Mouse (Mus musculus): ENCODE results near the gene Zbtb24. TPM values are rescaled to one million over a fixed set of nuclear protein-coding genes. Genes with fewer than 3 reads are reported as not detected.
"Not testable (repeated sequence)": the region's sequence is repeated elsewhere in the genome, so short reads cannot be mapped to it uniquely, and the experiment has no call there.

The Zbtb24 gene
- polyA plus RNA-seq, 1 experiment from 2014 or later, result 4.6 TPM

DNA sequence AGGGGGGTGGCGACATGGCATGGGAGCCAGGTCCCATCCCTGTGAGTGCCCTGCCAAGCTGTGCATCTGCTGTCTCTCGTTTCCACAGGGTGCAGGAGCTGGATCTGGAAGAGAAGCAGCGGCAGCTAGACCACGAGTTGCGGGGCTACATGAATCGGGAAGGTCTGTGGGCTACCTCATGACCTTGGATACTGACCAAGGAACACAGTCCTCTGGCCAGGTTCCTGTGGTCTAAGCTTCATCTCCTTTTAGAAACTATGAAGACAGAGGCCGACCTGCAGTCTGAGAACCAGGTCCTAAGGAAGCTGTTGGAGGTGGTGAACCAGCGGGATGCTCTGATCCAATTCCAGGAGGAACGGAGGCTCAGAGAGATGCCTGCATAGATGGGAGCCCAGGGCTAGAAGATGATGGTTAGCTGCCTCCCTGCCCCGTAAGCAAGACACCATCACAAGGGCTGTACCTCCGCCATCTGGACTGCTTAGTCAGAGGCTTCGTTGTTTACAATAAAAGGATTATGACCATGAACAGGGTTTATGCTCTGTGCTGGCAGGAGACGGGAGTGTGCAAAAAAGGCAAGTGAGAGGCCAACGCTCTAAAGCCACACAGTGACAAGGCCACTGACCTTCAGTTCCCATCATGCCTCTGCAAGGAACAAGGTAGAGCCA is 36.5 kb downstream of the Zbtb24 start:
- peaks cover 8% of the 10 kb centered on the region for H3K4me1 ChIP-seq (ENCODE audit: control insufficient read depth, low read depth, low read length)
- no peak overlapping the region for H3K4me3 ChIP-seq (ENCODE audit: low read depth, low read length)
- no peaks in the 10 kb centered on the region for H3K9me3 ChIP-seq (replicated peaks; ENCODE audit: control insufficient read depth, low read length)
- no peak overlapping the region for H3K4me2 ChIP-seq (ENCODE audit: low read depth, low read length)
- no peak overlapping the region for H3K27ac ChIP-seq (ENCODE audit: low read length)
- ATAC-seq (ENCODE audit: low read depth), result no peak
- 78% methylated on average over 14 of the region's 14 CpGs for WGBS (ENCODE audit: insufficient replicate concordance)
- no peak overlapping the region for H3K9ac ChIP-seq (ENCODE audit: low read depth, low read length)
- peaks cover 3% of the 10 kb centered on the region for H3K36me3 ChIP-seq (ENCODE audit: control insufficient read depth, insufficient read depth)
- peaks cover 7% of the 10 kb centered on the region for H3K27me3 ChIP-seq (ENCODE audit: control insufficient read depth, insufficient read depth, low read depth, low read length)

DNA sequence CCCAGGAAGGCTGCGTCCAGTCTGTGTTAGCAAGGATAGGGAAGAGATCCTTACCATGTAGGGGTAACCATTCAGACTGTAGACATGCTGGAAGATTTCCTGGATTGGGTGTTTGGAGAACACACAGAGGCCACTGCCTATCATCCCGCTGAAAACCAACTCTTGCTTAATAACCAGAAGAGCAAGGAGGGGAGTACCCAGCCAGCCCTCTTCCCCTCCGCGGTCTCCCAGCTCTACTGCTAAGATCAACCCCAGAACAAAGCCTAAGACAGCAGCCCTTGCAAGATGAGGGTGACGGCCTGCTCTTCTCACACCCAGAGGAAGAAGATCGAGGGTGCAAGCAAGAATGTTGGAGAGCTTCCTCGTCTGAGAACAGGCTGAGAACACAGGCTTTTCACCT is 38.7 kb downstream of the Zbtb24 start:
- WGBS (ENCODE audit: insufficient replicate concordance), result 26% methylated on average over 7 of the region's 7 CpGs
- Histone ChIP-seq H3K4me1 (ENCODE audit: control insufficient read depth, low read depth, low read length) (peaks cover 8% of the 10 kb centered on the region), H3K9me3 (replicated peaks; ENCODE audit: control insufficient read depth, low read length) (no peaks in the 10 kb centered on the region), H3K4me2 (ENCODE audit: low read depth, low read length) (peak overlapping the region; percentile 99), H3K27ac (ENCODE audit: low read length) (no peak overlapping the region), H3K36me3 (ENCODE audit: control insufficient read depth, insufficient read depth) (peaks cover 3% of the 10 kb centered on the region), H3K9ac (ENCODE audit: low read depth, low read length) (no peak overlapping the region), H3K27me3 (ENCODE audit: control insufficient read depth, insufficient read depth, low read depth, low read length) (peaks cover 7% of the 10 kb centered on the region), H3K4me3 (ENCODE audit: low read depth, low read length) (peak overlapping the region; percentile 69)
- no peak for ATAC-seq (ENCODE audit: low read depth)

DNA sequence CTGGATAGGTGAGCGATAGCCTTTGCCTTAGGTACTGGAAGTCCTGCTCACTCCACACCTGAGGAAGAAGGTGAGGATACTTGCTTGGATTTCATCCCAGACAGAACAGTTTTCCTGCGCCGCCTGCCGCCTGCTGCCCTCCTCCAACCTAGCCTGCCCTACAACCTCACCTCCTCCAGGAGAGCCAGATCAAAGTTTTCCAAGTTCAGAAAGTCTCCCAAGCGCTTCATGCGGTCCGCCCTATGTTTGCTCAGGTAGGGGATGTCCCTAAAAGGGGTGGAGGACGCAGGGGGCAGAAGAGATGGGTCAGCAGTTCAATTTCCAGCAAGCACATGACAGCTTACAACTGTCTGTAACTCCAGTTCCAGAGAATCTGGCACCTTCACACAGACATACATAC is 39.1 kb downstream of the Zbtb24 start:
- WGBS (ENCODE audit: insufficient replicate concordance), result 50% methylated on average over 8 of the region's 8 CpGs
- peak overlapping the region; percentile 99 for H3K4me2 ChIP-seq (ENCODE audit: low read depth, low read length)
- H3K27ac ChIP-seq (ENCODE audit: low read length), result no peak overlapping the region
- H3K4me3 ChIP-seq (ENCODE audit: low read depth, low read length), result peak overlapping the region; percentile 69
- H3K9ac ChIP-seq (ENCODE audit: low read depth, low read length), result peak overlapping the region; percentile 65; the same call in 1 of the 2 replicates
- H3K4me1 ChIP-seq (ENCODE audit: control insufficient read depth, low read depth, low read length), result peaks cover 8% of the 10 kb centered on the region
- H3K9me3 ChIP-seq (replicated peaks; ENCODE audit: control insufficient read depth, low read length), result no peaks in the 10 kb centered on the region
- peaks cover 3% of the 10 kb centered on the region for H3K36me3 ChIP-seq (ENCODE audit: control insufficient read depth, insufficient read depth)
- H3K27me3 ChIP-seq (ENCODE audit: control insufficient read depth, insufficient read depth, low read depth, low read length), result peaks cover 7% of the 10 kb centered on the region
- peak; percentile 42; the same call in 1 of the 2 replicates for ATAC-seq (ENCODE audit: low read depth)

DNA sequence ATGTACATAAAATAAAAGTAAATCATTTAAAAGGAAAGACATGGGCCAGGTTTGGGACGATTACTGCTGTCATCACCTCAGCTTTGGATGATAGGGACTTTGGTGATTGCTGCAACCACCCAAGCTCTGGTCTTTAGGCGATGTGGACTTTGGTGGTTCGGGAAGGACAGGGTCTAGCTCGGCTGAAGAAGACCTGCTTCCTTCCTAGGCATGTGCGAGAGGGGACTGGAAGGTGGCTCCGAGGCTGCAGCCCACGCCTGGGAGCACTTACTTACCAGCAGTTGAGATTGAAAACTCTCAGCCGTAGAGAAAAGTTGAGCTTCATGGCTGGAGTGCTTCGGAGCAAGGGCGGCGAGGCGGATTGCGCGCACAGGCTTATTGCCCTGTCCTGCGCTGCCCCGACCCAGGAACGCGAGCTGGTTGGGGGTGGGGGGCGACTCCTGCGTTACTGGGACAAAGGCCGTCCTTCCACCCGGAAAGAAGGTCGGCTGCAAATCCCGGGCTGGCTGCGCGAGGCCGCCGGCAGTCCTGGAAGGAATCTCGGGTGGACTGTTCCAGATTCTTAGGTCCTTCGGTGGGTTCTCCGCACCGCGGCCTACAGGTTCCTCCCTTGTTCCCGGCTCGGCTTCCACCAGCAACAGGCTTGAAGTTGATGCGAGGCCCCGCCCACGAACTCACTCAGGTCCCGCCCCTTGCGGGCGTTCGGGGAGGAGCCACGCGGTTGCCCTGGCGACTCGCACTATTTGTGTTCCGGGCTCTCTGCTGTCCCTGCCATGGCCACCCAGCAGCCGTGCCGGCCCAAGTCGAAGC is 39.7 kb downstream of the Zbtb24 start, which contains the start of the genes Smpd2 and Ppil6:
Gene Smpd2, minus strand, starts transcription at position 662 of the 810 bp plus-strand sequence.
Gene Ppil6, plus strand, starts transcription at position 732 of the 810 bp plus-strand sequence.
- H3K4me3 ChIP-seq (ENCODE audit: low read depth, low read length), result peak within 1 kb of the TSS; percentile 69
- ATAC-seq (ENCODE audit: low read depth), result peak; percentile 86
- under 1% methylated on average over 50 of the region's 50 CpGs for WGBS (ENCODE audit: insufficient replicate concordance)
- H3K36me3 ChIP-seq (ENCODE audit: control insufficient read depth, insufficient read depth), result peaks cover 3% of the 10 kb centered on the region
- H3K9ac ChIP-seq (ENCODE audit: low read depth, low read length), result peak within 1 kb of the TSS; percentile 65
- peaks cover 8% of the 10 kb centered on the region for H3K4me1 ChIP-seq (ENCODE audit: control insufficient read depth, low read depth, low read length)
- peak within 1 kb of the TSS; percentile 99 for H3K4me2 ChIP-seq (ENCODE audit: low read depth, low read length)
- peaks cover 7% of the 10 kb centered on the region for H3K27me3 ChIP-seq (ENCODE audit: control insufficient read depth, insufficient read depth, low read depth, low read length)
- no peaks in the 10 kb centered on the region for H3K9me3 ChIP-seq (replicated peaks; ENCODE audit: control insufficient read depth, low read length)
- H3K27ac ChIP-seq (ENCODE audit: low read length), result peak within 1 kb of the TSS; percentile 41

DNA sequence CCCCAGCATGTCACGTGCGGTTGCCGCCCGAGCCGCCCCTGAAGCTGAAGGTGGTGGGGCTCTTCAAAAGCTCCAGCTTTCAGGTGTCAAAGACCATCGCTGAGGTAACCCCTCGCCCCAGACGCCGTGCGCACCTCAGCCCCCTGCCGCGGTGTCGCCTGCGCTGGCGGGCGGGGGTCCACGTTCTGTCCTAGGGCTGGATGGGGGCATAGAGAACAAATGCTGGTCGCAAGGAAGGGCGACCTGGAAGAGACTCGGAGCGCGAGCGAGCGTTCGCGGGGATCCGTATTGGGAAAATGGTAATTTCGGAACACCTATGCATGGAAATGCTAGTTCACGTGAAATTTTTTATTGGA is 40.3 kb downstream of the Zbtb24 start:
- H3K4me1 ChIP-seq (ENCODE audit: control insufficient read depth, low read depth, low read length), result peaks cover 8% of the 10 kb centered on the region
- H3K4me2 ChIP-seq (ENCODE audit: low read depth, low read length), result peak overlapping the region; percentile 99
- H3K36me3 ChIP-seq (ENCODE audit: control insufficient read depth, insufficient read depth), result peaks cover 3% of the 10 kb centered on the region
- ATAC-seq (ENCODE audit: low read depth), result no peak
- no peaks in the 10 kb centered on the region for H3K9me3 ChIP-seq (replicated peaks; ENCODE audit: control insufficient read depth, low read length)
- H3K4me3 ChIP-seq (ENCODE audit: low read depth, low read length), result peak overlapping the region; percentile 69
- no peak overlapping the region for H3K27ac ChIP-seq (ENCODE audit: low read length)
- peak overlapping the region; percentile 57 for H3K9ac ChIP-seq (ENCODE audit: low read depth, low read length)
- WGBS (ENCODE audit: insufficient replicate concordance), result under 1% methylated on average over 29 of the region's 29 CpGs
- H3K27me3 ChIP-seq (ENCODE audit: control insufficient read depth, insufficient read depth, low read depth, low read length), result peaks cover 7% of the 10 kb centered on the region

DNA sequence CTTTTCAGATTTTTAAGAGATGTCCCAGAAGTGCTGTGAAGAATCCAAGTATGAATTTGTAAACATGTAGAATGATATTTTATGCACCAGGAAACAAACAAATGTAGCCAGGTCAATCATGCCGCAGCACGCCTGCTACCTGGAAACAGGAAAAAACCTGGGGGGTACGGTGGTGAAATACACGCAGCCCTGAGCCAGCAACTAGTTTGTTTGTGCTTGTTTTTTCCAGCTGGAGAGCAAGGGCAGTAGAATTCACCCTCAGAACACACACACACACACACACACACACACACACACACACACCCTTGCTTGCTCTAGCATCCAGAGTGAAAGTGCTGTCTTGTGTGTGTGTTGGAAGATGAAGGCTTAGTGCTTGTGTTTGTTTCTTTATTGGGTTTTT is 40.9 kb downstream of the Zbtb24 start:
- no peaks in the 10 kb centered on the region for H3K9me3 ChIP-seq (replicated peaks; ENCODE audit: control insufficient read depth, low read length)
- H3K4me2 ChIP-seq (ENCODE audit: low read depth, low read length), result no peak overlapping the region
- H3K27me3 ChIP-seq (ENCODE audit: control insufficient read depth, insufficient read depth, low read depth, low read length), result peaks cover 7% of the 10 kb centered on the region
- ATAC-seq (ENCODE audit: low read depth), result no peak
- no peak overlapping the region for H3K4me3 ChIP-seq (ENCODE audit: low read depth, low read length)
- peaks cover 8% of the 10 kb centered on the region for H3K4me1 ChIP-seq (ENCODE audit: control insufficient read depth, low read depth, low read length)
- no peak overlapping the region for H3K27ac ChIP-seq (ENCODE audit: low read length)
- 22% methylated on average over 4 of the region's 4 CpGs for WGBS (ENCODE audit: insufficient replicate concordance)
- H3K9ac ChIP-seq (ENCODE audit: low read depth, low read length), result no peak overlapping the region
- no peaks in the 10 kb centered on the region; the same call in 1 of the 2 replicates for H3K36me3 ChIP-seq (ENCODE audit: control insufficient read depth, insufficient read depth)

GRCm38 (mm10) chr10:41500941-41501340 is 50.8 kb downstream of the Zbtb24 start:
- no peak overlapping the region for H3K9ac ChIP-seq (ENCODE audit: low read depth, low read length)
- ATAC-seq (ENCODE audit: low read depth), result no peak
- H3K27ac ChIP-seq (ENCODE audit: low read length), result no peak overlapping the region
- no peak overlapping the region for H3K4me3 ChIP-seq (ENCODE audit: low read depth, low read length)
- 57% methylated on average over 4 of the region's 4 CpGs for WGBS (ENCODE audit: insufficient replicate concordance)
- H3K27me3 ChIP-seq (ENCODE audit: control insufficient read depth, insufficient read depth, low read depth, low read length), result no peaks in the 10 kb centered on the region
- H3K4me1 ChIP-seq (ENCODE audit: control insufficient read depth, low read depth, low read length), result no peaks in the 10 kb centered on the region
- H3K9me3 ChIP-seq (replicated peaks; ENCODE audit: control insufficient read depth, low read length), result no peaks in the 10 kb centered on the region
- H3K36me3 ChIP-seq (ENCODE audit: control insufficient read depth, insufficient read depth), result no peaks in the 10 kb centered on the region
- no peak overlapping the region for H3K4me2 ChIP-seq (ENCODE audit: low read depth, low read length)

DNA sequence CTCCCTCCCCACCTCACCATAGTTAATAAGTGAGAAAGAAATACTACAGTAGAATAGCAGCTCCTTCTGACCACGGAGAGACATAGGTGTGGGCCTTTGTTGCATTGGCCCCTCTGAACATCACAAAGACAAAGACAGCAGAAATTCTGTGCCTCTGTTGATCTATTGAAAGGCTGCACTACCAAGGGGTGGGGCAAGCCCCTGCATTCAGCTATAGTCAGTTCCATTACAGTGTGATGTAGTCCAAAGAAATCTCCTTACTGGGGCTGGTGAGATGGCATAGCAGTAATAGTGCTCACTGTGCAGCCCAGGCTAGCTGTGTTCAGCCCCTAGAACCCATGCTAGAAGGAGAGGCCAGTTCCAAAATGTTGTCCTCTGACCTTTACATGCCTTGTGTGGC is 54.8 kb downstream of the Zbtb24 start:
- H3K9me3 ChIP-seq (replicated peaks; ENCODE audit: control insufficient read depth, low read length), result no peaks in the 10 kb centered on the region
- H3K4me2 ChIP-seq (ENCODE audit: low read depth, low read length), result no peak overlapping the region
- no peak overlapping the region for H3K9ac ChIP-seq (ENCODE audit: low read depth, low read length)
- no peak overlapping the region for H3K27ac ChIP-seq (ENCODE audit: low read length)
- no peak overlapping the region for H3K4me3 ChIP-seq (ENCODE audit: low read depth, low read length)
- no peaks in the 10 kb centered on the region for H3K27me3 ChIP-seq (ENCODE audit: control insufficient read depth, insufficient read depth, low read depth, low read length)
- no peaks in the 10 kb centered on the region for H3K36me3 ChIP-seq (ENCODE audit: control insufficient read depth, insufficient read depth)
- WGBS (ENCODE audit: insufficient replicate concordance), result 79% methylated on average over 1 of the region's 1 CpGs
- H3K4me1 ChIP-seq (ENCODE audit: control insufficient read depth, low read depth, low read length), result no peaks in the 10 kb centered on the region
- ATAC-seq (ENCODE audit: low read depth), result no peak

DNA sequence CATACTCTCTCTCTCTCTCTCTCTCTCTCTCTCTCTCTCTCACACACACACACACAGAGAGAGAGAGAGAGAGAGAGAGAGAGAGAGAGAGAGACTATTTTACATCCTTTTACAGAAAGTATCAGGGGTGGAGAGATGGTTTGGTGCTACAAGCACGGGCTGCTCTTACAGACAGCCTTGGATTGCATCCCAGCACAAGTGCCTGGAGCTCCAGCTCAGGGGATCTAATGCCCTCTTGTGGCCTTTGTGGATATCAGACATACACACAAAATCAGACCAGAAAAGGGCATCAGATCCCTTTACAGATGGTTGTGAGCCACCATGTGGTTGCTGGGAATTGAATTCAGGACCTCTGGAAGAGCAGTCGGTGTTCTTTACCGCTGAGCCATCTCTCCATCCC is 55.3 kb downstream of the Zbtb24 start:
- WGBS (ENCODE audit: insufficient replicate concordance), result 4% methylated on average over 3 of the region's 3 CpGs
- H3K4me1 ChIP-seq (ENCODE audit: control insufficient read depth, low read depth, low read length); H3K9ac ChIP-seq (ENCODE audit: low read depth, low read length); ATAC-seq (ENCODE audit: low read depth); H3K27ac ChIP-seq (ENCODE audit: low read length); H3K4me3 ChIP-seq (ENCODE audit: low read depth, low read length); H3K4me2 ChIP-seq (ENCODE audit: low read depth, low read length); H3K36me3 ChIP-seq (ENCODE audit: control insufficient read depth, insufficient read depth); H3K9me3 ChIP-seq (replicated peaks; ENCODE audit: control insufficient read depth, low read length); H3K27me3 ChIP-seq (ENCODE audit: control insufficient read depth, insufficient read depth, low read depth, low read length): not testable (repeated sequence)

Data from liver, embryonic 16.5 days (tissue).